Mouse (Mus musculus): ENCODE results near the gene Lingo3. TPM values are rescaled to one million over a fixed set of nuclear protein-coding genes. Genes with fewer than 3 reads are reported as not detected.
A peak's percentile ranks its signal among the peaks of the same experiment; 100 is the strongest.

Gene Lingo3
- total RNA-seq (2021), result 10 to 100 TPM; 10.9 to 11.3 TPM
- long read RNA-seq, experiment 1, transcript Lingo3-201 (2 exons, 3,439 nt), result major isoform, 51 of 58 reads
- long read RNA-seq, experiment 1, partial matches to known transcripts, result 0 of 58 reads
- long read RNA-seq, experiment 1, other reads (novel, unspliced or antisense), result 6 of 58 reads
- long read RNA-seq, experiment 2, transcript Lingo3-201 (2 exons, 3,439 nt), result major isoform, 38 of 42 reads
- long read RNA-seq, experiment 2, partial matches to known transcripts, result 0 of 42 reads
- long read RNA-seq, experiment 2, other reads (novel, unspliced or antisense), result 2 of 42 reads

DNA sequence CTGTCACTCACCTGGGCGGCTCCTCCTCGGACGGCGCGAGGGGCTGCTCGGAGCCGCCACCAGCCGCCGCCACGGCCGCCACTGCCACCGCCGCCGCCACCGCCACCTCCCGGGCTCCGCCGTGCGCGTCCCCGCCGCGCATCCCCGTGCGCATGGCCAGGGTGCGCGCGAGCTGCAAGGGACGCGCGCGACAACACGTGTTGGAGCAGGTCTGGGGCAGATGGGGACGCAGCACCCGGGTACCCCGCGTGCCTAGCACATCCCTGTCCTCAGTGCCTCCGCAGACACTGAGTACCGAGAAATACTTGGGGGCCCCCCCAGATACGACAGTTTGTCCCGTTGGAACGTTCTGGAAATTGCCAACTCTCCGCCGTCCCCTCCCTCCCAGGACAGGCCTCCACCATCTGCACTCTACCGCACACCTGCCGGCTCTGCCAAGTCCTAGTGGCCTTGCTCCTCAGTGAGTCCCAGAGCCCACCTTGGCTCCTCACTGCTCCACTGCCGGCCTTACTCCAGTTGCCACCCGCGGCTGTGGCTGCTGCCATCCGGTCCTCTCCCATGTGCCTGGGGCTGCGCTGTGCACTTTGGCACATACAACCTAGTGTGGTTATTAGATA, at the start of gene Lingo3:
TSS of gene Lingo3 (minus strand) at position 109 of the 617 bp plus-strand sequence.
- Histone ChIP-seq H3K27ac (peak within 1 kb of the TSS; percentile 79), H3K4me3 (peak within 1 kb of the TSS; percentile 78)
- no peak for TF ChIP-seq CTCF (IDR thresholded peaks at IDR 0.05)
- peak; percentile 81 for DNase-seq
- intact Hi-C loops (cut with DNase I), result no loop called here

GRCm38 (mm10) chr10:80887181-80887580, 43.3 kb upstream of the Lingo3 start:
- no peak for TF ChIP-seq CTCF (IDR thresholded peaks at IDR 0.05)
- DNase-seq, result peak; percentile 89
- intact Hi-C loops (cut with DNase I), result no loop called here
- Histone ChIP-seq H3K27ac (no peak overlapping the region), H3K4me3 (0 out of 2 replicates have a peak overlapping the region, but pooled peaks have one; percentile 4)

- intact Hi-C loops (cut with DNase I), result loop anchor here (1.0 kb wide), 1 partner anchor 114 kb away; no protein-coding TSS in a partner anchor
- peak; percentile 76 for TF ChIP-seq CTCF (IDR thresholded peaks at IDR 0.05)
- H3K27ac ChIP-seq, result no peak overlapping the region
- no peak overlapping the region for H3K4me3 ChIP-seq
- DNase-seq, result peak; percentile 85
These were observed 37.5 kb upstream of the Lingo3 start for GRCm38 (mm10) chr10:80881301-80881700.

- no peak overlapping the region for H3K4me3 ChIP-seq
- H3K27ac ChIP-seq, result no peak overlapping the region
- no peak for DNase-seq
- no peak for TF ChIP-seq CTCF (IDR thresholded peaks at IDR 0.05)
- intact Hi-C loops (cut with DNase I), result loop anchor here (1.0 kb wide), 2 partner anchors 114 to 134 kb away; no protein-coding TSS in a partner anchor
These were observed 37.1 kb upstream of the Lingo3 start for GRCm38 (mm10) chr10:80880901-80881300.

GRCm38 (mm10) chr10:80880131-80880641, 36.3 kb upstream of the Lingo3 start:
- H3K4me3 ChIP-seq, result no peak overlapping the region
- intact Hi-C loops (cut with DNase I), result loop anchor here (1.0 kb wide), 1 partner anchor 133 kb away; no protein-coding TSS in a partner anchor
- H3K27ac ChIP-seq, result no peak overlapping the region
- TF ChIP-seq CTCF (IDR thresholded peaks at IDR 0.05), result peak; percentile 96
- peak; percentile 77 for DNase-seq

DNA sequence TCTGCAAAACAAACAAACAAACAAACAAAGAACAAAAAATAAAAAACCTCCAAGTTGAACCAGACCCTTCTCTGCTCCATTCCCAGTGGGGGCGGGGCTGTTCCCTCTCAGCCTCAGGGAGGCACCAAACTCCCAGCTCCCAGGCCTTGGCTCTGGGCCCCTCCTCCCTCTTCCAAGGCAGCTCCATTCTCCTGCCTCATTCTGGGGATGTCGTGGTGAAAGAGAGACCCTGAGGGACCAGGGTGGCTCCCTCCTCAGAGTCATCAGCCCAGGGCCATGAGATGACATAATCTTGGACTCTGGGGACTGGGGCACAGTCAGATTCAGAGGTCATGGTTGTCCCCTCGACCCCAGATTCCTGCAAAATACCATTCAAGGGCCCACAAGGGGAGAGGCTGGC, 32.8 kb upstream of the Lingo3 start:
- intact Hi-C loops (cut with DNase I), result loop anchor here (2.0 kb wide), 1 partner anchor 54 kb away; no protein-coding TSS in a partner anchor
- no peak overlapping the region for H3K27ac ChIP-seq

GRCm38 (mm10) chr10:80876028-80876427, 32.2 kb upstream of the Lingo3 start:
- peak; percentile 95 for TF ChIP-seq CTCF (IDR thresholded peaks at IDR 0.05)
- peak; percentile 64 for DNase-seq
- no peak overlapping the region for H3K27ac ChIP-seq
- no peak overlapping the region for H3K4me3 ChIP-seq
- intact Hi-C loops (cut with DNase I), result loop anchor here (2.0 kb wide), 1 partner anchor 53 kb away; no protein-coding TSS in a partner anchor

More for the DNA sequence above, 32.8 kb upstream of the Lingo3 start:
- no peak for DNase-seq
- H3K4me3 ChIP-seq, result no peak overlapping the region
- no peak for TF ChIP-seq CTCF (IDR thresholded peaks at IDR 0.05)

GRCm38 (mm10) chr10:80874035-80874434, 30.2 kb upstream of the Lingo3 start:
- Histone ChIP-seq H3K4me3 (no peak overlapping the region), H3K27ac (peak overlapping the region; percentile 80)
- TF ChIP-seq CTCF (IDR thresholded peaks at IDR 0.05), result no peak
- DNase-seq, result peak; percentile 76
- intact Hi-C loops (cut with DNase I), result no loop called here

DNA sequence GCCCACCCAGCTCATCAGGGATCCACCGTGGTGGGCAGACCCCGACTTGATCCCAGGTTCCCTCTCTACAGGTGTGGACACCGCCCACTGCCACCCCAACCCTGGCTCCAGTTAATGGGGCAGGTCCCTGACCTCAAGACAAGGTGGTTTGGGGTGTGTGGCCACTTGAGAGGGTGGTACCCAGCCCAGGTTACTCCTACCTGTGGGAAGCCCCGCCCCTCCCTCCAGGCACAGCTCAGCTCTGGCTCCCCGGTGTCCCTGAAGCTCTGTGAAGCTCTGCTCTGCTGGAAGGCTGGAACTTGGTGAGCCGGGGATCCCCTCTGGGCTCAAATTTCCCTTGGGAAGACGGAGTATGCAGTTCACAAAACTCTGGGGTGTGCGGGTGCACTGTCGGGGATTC, 27.7 kb upstream of the Lingo3 start, which contains the start of gene Tmprss9:
TSS of gene Tmprss9 (plus strand) at position 268 of the 400 bp plus-strand sequence.
- no peak for TF ChIP-seq CTCF (IDR thresholded peaks at IDR 0.05)
- H3K4me3 ChIP-seq, result no peak within 1 kb of the TSS
- H3K27ac ChIP-seq, result no peak within 1 kb of the TSS
- no peak for DNase-seq
- intact Hi-C loops (cut with DNase I), result no loop called here

- intact Hi-C loops (cut with DNase I), result no loop called here
- TF ChIP-seq CTCF (IDR thresholded peaks at IDR 0.05), result no peak
- H3K27ac ChIP-seq, result no peak overlapping the region
- no peak overlapping the region for H3K4me3 ChIP-seq
- no peak for DNase-seq
These were observed 27.2 kb upstream of the Lingo3 start for GRCm38 (mm10) chr10:80870993-80871392.

DNA sequence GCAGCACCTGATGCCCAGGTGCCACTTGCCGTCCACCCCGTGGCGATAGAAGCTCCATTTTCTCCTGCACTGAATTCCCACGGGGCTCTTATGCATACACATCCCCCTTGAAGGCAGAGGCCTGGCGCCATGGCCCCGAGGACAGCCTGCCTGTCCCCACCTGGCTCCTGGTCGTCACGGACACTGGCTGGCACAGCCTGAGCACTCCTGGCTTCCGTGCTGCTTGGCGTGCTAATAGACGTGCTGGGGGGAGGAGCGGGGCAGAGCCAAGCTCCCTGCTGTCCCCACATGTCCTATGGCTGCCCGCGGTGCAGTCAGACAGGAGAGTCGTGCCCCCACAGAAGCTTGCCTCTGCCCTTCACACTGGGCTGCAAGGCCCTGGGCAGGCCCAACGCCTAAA, 20.6 kb upstream of the Lingo3 start:
- TF ChIP-seq CTCF (IDR thresholded peaks at IDR 0.05), result no peak
- DNase-seq, result peak; percentile 89
- intact Hi-C loops (cut with DNase I), result no loop called here

GRCm38 (mm10) chr10:80862305-80862704, 18.5 kb upstream of the Lingo3 start:
- TF ChIP-seq CTCF (IDR thresholded peaks at IDR 0.05), result no peak
- no peak overlapping the region for H3K27ac ChIP-seq
- DNase-seq, result no peak
- no peak overlapping the region for H3K4me3 ChIP-seq
- intact Hi-C loops (cut with DNase I), result no loop called here

More for the DNA sequence above, 20.6 kb upstream of the Lingo3 start:
- H3K4me3 ChIP-seq, result no peak overlapping the region
- peak overlapping the region; percentile 82 for H3K27ac ChIP-seq
